Mouse (Mus musculus) frontal cortex, postnatal 10 days (tissue): ENCODE measurements around the gene Psmd8.
"Not testable (repeated sequence)": the region's sequence is repeated elsewhere in the genome, so short reads cannot be mapped to it uniquely, and the experiment has no call there.

Source experiments
- DNase-seq, 2 experiments: peaks; one replicate each; pipeline ENCODE4 v3.0.0; 2022; ENCODE audit warnings: low spot score in 2 of 2, mixed read lengths in 1 of 2

Gene Psmd8

GRCm38 (mm10) chr7:29170066-29170754, 10.3 kb downstream of the Psmd8 start, which contains the start of the genes Ggn and Spred3:
Gene Ggn, plus strand, starts transcription at chr7:29170210.
Gene Spred3, minus strand, starts transcription at chr7:29170411.
- DNase-seq: peak; percentile 62 to 67

DNA sequence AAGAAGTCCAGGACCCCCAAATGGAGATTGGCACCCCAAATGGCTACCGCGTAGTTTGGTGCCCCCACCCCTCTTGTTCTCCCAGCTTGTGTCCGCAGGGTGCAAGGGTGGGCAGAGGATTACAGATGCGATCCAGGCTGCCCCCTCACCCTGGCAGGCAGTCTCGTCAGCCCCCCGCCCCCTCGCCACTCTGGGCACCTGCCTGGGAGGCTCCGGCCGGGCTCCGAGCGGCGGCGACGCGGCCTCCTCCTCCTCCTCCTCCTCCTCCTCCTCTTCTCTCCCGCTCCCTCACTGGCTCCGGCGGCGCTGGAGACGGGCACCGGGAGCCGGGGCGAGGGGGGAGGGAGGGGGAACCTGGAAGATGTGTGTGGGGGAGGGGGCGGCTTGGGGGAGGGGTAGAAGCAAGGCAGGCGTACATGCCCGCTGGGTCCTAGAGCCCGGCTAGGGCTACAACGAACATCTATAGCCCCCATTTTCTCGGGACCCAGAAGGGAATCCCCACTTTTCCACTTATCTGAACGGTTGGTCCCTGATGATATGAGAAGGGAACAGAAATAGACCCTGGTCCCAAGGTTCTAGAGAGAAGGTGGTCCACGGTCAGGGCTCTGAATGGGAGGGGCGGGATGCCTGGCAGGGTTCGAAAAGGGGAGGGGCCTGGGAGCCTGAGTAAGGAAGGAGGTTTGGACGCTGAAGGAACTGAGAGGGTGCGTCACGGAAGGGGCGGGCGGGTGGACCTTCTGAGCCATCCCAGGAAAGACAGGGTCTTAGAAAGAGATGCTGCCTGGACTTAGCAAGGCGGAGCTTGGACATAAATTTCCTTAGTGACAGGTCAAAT, 11.1 kb downstream of the Psmd8 start:
- DNase-seq: peak; percentile 84 to 85

- peak; percentile 60 to 62 for DNase-seq
These were observed 11.7 kb downstream of the Psmd8 start for GRCm38 (mm10) chr7:29168791-29169230.

GRCm38 (mm10) chr7:29168121-29168695, 12.3 kb downstream of the Psmd8 start:
- DNase-seq: no peak

- no peak for DNase-seq
These were observed 12.8 kb downstream of the Psmd8 start for GRCm38 (mm10) chr7:29167656-29168055.

DNA sequence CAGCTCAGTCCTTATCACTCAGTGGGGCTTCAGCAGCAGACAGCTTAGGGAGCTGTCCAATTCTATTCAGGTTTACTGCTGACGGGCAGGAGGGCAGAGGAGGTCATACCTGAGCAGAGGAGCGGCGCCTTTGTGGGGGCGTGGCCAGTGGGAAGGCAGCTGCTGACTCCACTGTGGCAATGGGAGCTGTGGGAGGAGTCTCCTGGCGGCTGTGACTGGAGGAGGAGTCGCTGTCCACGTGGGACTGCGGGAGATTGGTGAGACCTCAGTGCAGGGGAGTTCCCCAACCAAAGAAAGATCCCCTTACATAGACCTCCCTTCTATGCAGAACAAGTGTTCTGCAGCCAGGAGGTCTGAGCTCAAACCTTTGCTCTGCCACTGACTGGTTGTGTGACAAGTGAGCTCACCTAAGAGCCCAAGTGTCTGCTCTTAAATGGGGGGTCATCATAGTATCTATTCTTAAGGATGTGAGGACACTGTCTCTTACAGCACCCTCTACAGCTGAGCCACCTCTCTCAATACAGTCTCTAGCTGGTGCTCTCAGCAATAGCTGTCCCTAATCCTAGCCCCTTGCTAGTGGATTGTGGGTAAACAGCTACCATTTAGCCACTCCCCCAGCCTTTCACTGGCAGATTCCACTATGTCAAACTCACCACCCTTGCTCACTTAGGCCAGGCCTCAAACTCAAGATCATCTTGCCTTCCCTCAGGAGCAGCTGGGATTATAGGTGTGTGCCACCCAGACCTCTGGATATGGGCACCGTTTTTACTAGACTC, 17.6 kb downstream of the Psmd8 start:
- DNase-seq: no peak

GRCm38 (mm10) chr7:29162294-29162693, 18.2 kb downstream of the Psmd8 start:
- DNase-seq: no peak

DNA sequence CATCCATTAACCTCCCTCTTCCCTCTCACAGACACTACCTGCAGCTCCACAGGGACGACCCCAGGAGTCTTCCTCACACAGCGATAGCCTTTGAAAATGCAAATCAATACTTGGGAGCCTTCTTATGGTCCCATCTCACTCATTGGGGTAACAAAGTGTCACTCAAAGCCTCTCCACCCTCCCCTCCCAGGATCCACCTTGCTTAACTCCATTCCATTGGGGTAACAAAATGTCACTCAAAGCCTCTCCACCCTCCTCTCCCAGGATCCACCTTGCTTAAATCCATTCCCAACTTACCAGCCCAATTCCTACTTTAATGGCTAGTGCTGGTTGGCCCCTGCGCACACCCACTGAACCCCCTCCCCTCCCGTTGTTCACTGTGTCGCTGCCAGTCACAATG, 22.2 kb downstream of the Psmd8 start:
- DNase-seq: no peak

DNA sequence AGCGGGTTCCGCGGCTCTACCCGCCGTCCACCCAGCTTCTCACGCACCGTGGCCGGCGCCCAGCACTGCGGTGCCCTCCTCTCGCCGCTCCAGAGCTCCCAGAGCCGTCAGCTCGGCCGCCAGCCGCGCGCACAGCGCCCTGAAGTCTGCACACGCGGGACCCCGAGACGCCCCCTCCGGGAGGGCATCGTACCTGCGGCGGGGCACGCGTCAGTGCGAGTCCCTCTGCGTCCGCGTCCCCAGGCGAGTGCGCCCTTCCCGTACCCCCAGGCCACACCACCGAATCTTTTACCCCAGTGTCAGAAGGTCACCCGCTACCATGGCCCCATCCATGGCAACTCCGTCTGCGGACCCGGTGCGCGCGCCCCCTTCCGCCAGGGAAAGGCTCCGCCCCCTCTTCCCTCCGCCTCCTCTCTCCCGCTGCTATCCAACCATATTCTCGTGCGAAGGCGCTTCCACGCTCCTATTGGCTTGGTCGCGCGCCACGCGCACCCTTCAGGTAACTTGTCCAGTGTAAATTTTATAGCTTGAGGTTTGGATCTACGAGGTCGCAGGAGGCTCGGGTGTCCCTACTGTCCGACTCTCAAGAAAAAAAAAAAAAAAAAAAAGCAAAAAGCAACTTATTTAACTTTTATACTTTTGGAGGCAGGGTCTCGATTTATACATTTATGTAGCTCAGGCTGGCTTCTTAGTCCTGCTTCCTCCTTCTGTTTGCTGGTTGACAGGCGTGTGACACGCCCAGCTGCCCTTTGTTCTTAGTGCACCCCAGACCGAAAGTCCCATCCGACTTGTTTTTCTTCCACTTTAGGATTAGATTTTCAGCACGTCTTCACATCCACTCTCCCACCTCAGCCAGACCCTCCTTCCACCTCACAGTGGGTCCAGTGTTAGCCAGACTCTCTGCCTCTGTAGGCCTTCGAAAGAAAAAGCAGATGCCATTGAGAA, 24.4 kb downstream of the Psmd8 start, which contains the start of gene Fam98c:
Fam98c (minus strand) TSS at position 397 of the 945 bp plus-strand sequence.
- peak; percentile 77 to 83 for DNase-seq

DNA sequence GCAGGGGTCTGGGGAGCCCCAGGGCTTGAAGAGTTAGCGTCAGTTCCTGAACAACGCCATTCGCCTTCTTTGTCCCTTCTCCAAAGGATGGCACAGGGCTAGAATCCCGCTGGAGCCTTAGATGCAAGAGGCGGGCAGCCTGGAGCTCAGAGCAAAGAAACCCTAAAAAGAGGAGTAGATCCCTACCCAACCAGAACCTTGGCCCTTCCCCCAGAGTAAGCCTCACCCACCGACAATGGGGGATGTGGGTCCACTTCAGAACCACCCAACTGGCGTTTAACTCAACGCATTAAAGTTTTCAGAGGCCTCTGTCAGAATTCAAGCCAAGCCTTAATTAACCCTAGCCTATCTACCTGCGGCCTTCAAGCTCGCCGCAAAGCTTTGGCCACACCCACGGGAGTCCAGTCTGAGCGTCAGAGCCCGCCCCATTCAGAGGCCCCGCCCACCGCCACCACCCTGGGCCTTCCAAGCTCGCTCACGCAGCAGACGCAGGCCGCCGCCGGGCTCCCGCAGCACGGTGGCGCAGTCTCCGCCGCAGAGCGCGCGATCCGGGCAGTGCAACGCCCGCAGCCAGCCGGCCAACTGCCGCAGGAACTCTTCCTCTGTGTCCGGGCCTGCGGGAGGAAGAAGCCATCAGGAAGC, 25.2 kb downstream of the Psmd8 start:
- peak; percentile 84 to 88 for DNase-seq

GRCm38 (mm10) chr7:29154018-29154720, 26.3 kb downstream of the Psmd8 start:
- no peak for DNase-seq

GRCm38 (mm10) chr7:29151486-29151885, 29.0 kb downstream of the Psmd8 start:
- no peak for DNase-seq

DNA sequence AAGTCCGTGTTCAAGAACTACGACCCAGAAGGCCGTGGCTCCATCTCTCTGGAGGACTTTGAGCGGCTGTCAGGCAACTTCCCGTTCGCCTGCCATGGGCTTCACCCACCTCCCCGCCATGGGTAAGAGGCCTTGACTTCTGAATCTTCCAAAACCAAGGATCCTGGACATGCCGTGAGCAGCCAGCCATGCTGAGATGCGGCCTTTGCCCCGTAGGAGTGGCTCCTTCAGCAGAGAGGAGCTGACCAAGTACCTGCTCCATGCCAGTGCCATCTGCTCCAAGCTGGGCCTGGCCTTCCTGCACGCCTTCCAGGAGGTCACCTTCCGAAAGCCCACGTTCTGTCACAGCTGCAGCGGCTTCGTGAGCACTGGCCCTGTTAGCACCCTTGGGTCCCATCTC, 31.7 kb downstream of the Psmd8 start:
- DNase-seq: no peak

DNA sequence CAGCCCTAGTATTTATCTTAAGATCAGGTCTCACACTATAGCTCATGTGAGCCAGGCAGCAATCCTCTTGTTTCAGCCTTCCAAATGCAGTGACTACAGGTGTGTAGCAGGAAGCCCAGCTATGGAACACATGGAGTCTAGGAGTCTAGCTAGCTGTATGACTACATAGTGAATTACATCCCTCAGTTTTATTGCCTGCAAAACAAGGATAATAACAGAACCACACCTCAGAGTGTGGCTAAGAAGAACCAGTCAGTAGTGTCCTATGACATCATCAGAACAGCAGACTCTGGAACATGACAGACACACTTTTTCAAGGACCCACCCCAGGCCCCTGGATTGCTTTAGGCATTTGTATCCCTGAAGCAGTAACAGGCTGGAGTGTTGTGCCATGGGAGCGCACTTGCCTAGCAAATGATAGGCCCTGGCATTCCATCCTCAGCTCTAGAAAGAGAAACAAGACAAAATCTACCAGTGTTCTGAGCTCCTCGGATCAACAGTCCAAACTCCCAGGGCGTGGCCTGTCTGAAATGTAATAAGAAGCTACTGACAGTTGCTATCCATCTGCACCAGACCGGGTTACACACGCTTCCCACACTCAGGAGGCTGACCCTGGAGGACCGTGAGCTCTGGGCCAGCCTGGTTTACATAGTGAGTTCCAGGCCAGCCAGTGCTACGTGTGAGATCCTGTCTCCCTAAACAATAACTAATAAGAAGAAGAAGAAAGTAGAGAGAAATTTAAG, 33.7 kb downstream of the Psmd8 start:
- DNase-seq: no peak

GRCm38 (mm10) chr7:29144006-29144405, 36.5 kb downstream of the Psmd8 start:
- DNase-seq: no peak

DNA sequence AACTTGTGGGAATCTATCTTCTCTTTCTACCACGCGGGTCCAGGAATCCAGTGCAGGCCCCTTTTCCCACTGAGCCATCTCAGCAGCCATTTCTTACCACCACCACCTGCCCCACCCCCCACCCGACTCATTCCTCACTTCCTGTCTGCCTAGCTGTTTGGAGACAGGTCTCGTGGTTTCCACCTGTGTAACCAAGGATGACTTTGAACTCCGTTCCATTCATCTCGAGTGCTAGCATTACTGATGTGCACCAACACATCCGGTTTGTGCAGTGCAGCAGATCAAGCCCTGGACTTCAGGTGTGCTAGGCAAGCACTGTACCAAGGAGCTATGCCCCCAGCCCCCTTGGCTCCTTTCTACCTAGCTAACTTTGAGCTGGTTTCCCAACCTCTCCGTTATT, 39.1 kb downstream of the Psmd8 start:
- DNase-seq: no peak

DNA sequence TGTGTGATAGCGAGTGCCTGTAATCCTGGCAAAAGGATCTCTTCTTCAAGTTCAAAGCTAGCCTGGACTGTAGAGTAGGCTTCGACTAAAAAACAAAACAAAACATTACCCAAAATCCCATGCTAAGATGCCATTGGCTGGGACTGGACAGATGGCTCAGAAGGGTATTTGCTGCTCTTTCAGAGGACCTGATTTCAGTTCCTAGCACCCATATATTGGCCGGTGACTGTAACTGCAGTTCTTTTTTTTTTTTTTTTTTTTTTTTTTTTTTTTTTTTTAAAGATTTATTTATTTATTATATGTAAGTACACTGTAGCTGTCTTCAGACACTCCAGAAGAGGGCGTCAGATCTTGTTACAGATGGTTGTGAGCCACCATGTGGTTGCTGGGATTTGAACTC, 41.3 kb downstream of the Psmd8 start:
- DNase-seq: not testable (repeated sequence)

- DNase-seq: no peak
These were observed 43.1 kb downstream of the Psmd8 start for GRCm38 (mm10) chr7:29137429-29137828.
